Mouse (Mus musculus) bone marrow, adult 2 months (tissue): ENCODE data around the gene Cth.

Source experiments
- CTCF ChIP-seq: fragments of 200-500 bp; IDR thresholded peaks from 2 replicates; pipeline ENCODE4 v1.5.1; 2011; ENCODE audit warnings: low read length, control low read depth; ENCODE audit not compliant: control insufficient read depth, insufficient read depth
- POLR2A ChIP-seq: fragments of 200-500 bp; IDR thresholded peaks from 2 replicates; pipeline ENCODE4 v1.6.1; 2011; ENCODE audit warnings: low read depth, mild to moderate bottlenecking, control low read depth, low read length, borderline replicate concordance; ENCODE audit not compliant: control insufficient read depth

DNA sequence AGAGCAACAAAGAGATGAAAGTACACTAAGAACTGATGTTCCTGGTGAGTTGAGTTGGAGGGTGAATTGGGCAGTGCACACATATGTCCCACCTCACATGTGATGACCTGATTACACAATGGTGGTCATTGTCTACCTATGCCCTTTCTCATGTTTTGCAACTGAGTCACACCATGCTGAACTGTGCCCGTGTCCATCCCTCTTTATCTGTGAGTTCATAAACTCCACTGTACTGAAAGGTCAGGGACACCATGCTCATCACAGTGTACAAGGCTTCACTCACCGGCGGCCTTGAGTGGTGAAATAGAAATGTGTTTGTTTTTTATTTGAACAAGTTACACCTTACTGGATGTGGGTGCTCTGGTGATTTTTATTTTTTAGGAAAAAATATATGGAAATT is 42.9 kb downstream of the Cth start:
- TF ChIP-seq POLR2A (no peak), CTCF (no peak)
